Mouse (Mus musculus) testis, adult 2 months (tissue): Measurements from ENCODE around the gene Clcn7.

Experiments
- CTCF ChIP-seq: fragments of 200-500 bp; IDR thresholded peaks from 2 replicates; pipeline ENCODE4 v1.5.1; 2012; ENCODE audit warnings: low read depth, mild to moderate bottlenecking, inconsistent platforms, low read length, moderate library complexity; ENCODE audit not compliant: control insufficient read depth, insufficient read depth, insufficient replicate concordance
- POLR2A ChIP-seq: fragments of 200-500 bp; IDR thresholded peaks from 2 replicates; pipeline ENCODE4 v1.6.1; 2012; ENCODE audit warnings: low read depth, mild to moderate bottlenecking, inconsistent platforms, low read length, moderate library complexity; ENCODE audit not compliant: control insufficient read depth

DNA sequence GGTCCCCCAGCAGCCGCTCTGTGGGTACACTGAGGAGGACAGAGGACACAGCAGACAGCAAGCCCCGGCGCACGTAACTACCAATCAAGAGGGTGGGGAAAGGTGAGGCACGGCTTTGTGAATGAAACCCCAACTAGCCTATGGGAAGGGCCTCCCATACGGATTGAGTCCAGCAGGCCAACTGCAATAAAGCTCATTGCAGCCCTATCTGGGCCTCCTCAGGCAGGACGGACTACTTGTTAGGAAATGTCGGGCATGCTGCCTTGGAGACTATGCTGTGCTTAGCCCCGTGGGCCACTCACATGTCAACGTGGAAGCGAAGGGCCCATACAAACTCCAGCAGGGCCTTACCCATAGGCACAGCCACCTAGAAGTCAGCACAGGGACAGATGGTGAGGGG, 31.9 kb upstream of the Clcn7 start:
- TF ChIP-seq CTCF (no peak), POLR2A (no peak)
